21 mouse cellular contexts compared by ENCODE assay signal in the genomic region with DNA sequence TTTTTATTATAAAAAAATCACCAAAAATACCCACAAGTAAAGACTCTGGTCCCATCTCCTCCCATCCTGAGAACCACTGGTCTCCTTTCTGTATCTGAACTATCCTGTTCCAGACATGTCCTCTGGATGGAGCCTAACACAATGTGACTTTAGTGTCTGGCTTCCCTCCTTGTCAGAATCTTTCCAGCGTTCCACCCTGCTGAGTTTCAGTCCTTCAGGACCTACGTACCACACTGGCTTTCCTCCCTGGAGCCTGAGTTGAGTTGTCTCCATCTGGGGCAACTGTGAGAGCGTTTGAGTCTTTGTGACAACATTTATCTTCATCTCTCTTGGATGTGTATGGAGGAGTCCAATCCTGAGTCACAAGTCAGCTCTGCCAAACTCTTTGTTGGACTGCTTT. TPM values are rescaled to one million over a fixed set of nuclear protein-coding genes. Genes with fewer than 3 reads are reported as not detected.
DNase-seq lines count a peak whose midpoint lies in the region; ATAC-seq and TF ChIP-seq lines count a peak whose summit lies in the region.
"Had no signal": no experiment of that assay in that cellular context is flagged by ENCODE, and none has a peak within 500 bp of the region (broad histone marks: within the 10 kb centered on the region; RNA-seq: fewer than 3 reads in every experiment).

No protein-coding gene starts in this region.

- H3K4me3 ChIP-seq in kidney, adult 2 months (ENCODE audit: insufficient read depth, low read depth, low read length), result no peak overlapping the region
- H3K4me3 ChIP-seq in kidney, embryonic 14.5 days (ENCODE audit: low read length), result no peak overlapping the region
- H3K4me3 ChIP-seq in lung, embryonic 16.5 days (ENCODE audit: low read length), result no peak overlapping the region
- no peak overlapping the region for H3K4me3 ChIP-seq in lung, adult 2 months (replicated peaks; ENCODE audit: extremely low read depth, low read depth, low read length)
- H3K4me3 ChIP-seq: embryonic facial prominence, embryonic 13.5 days; forebrain, embryonic 10.5 days; limb, embryonic 10.5 days; liver, embryonic 15.5 days; midbrain, embryonic 10.5 days; neural tube, embryonic 13.5 days had no signal

- H3K27me3 ChIP-seq in kidney, adult 2 months (replicated peaks; ENCODE audit: control insufficient read depth, insufficient read depth, low read length), result no peaks in the 10 kb centered on the region
- no peaks in the 10 kb centered on the region for H3K27me3 ChIP-seq in kidney, embryonic 14.5 days (ENCODE audit: control insufficient read depth, insufficient read depth, low read length)
- no peaks in the 10 kb centered on the region for H3K27me3 ChIP-seq in lung, embryonic 16.5 days (ENCODE audit: control insufficient read depth, insufficient read depth, low read depth, low read length)
- H3K27me3 ChIP-seq: embryonic facial prominence, embryonic 13.5 days; liver, embryonic 15.5 days; neural tube, embryonic 13.5 days had no signal

- H3K4me2 ChIP-seq in kidney, embryonic 14.5 days (replicated peaks; ENCODE audit: low read depth, low read length), result no peak overlapping the region
- H3K4me2 ChIP-seq in lung, embryonic 16.5 days (ENCODE audit: low read depth, low read length), result no peak overlapping the region
- H3K4me2 ChIP-seq: embryonic facial prominence, embryonic 13.5 days; liver, embryonic 15.5 days; neural tube, embryonic 13.5 days had no signal

- H3K36me3 ChIP-seq in kidney, adult 2 months (ENCODE audit: control insufficient read depth, insufficient read depth, low read length), result no peaks in the 10 kb centered on the region
- no peaks in the 10 kb centered on the region for H3K36me3 ChIP-seq in kidney, embryonic 14.5 days (ENCODE audit: control insufficient read depth, insufficient read depth, low read length)
- H3K36me3 ChIP-seq in lung, embryonic 16.5 days (ENCODE audit: control insufficient read depth, insufficient read depth, low read length), result no peaks in the 10 kb centered on the region
- H3K36me3 ChIP-seq: embryonic facial prominence, embryonic 13.5 days; forebrain, embryonic 10.5 days; G1E; limb, embryonic 10.5 days; liver, embryonic 15.5 days; midbrain, embryonic 10.5 days; neural tube, embryonic 13.5 days had no signal

- no peak for TF ChIP-seq POLR2A in kidney, adult 2 months (IDR thresholded peaks at IDR 0.05; ENCODE audit: low read depth, low read length)
- TF ChIP-seq POLR2A in lung, adult 2 months (IDR thresholded peaks at IDR 0.05; ENCODE audit: borderline replicate concordance, extremely low read depth, low read depth, low read length), result no peak

- peak; percentile 27; the same call in 1 of the 2 replicates for TF ChIP-seq CTCF in kidney, adult 2 months (conservative IDR thresholded peaks at IDR 0.05; ENCODE audit: insufficient read depth, insufficient read length, low read depth, low read length)
- TF ChIP-seq CTCF in lung, adult 2 months (IDR thresholded peaks at IDR 0.05; ENCODE audit: insufficient read depth, low read length), result no peak

- H3K9ac ChIP-seq in kidney, embryonic 14.5 days (ENCODE audit: low read depth, low read length), result no peak overlapping the region
- H3K9ac ChIP-seq in lung, embryonic 16.5 days (ENCODE audit: low read length), result no peak overlapping the region
- H3K9ac ChIP-seq: embryonic facial prominence, embryonic 13.5 days; liver, embryonic 15.5 days; neural tube, embryonic 13.5 days had no signal

- no peak for ATAC-seq in kidney, embryonic 14.5 days (ENCODE audit: low FRiP score, low TSS enrichment)
- peak; percentile 51 for ATAC-seq in lung, embryonic 16.5 days (ENCODE audit: low read depth)
- ATAC-seq in megakaryocyte, adult 5-6 weeks (ENCODE audit: poor library complexity, severe bottlenecking), result no peak

- H3K9me3 ChIP-seq in kidney, embryonic 14.5 days (ENCODE audit: control insufficient read depth, low read length), result no peaks in the 10 kb centered on the region
- no peaks in the 10 kb centered on the region for H3K9me3 ChIP-seq in lung, embryonic 16.5 days (ENCODE audit: control insufficient read depth, low read length)
- H3K9me3 ChIP-seq: embryonic facial prominence, embryonic 13.5 days; forebrain, embryonic 10.5 days; G1E; limb, embryonic 10.5 days; liver, embryonic 15.5 days; midbrain, embryonic 10.5 days; neural tube, embryonic 13.5 days had no signal

- DNase-seq in heart, adult 18-20 months, result peak; percentile 28
- DNase-seq in heart, adult 11 months, result no peak
- DNase-seq in kidney, adult 2 months, result peak; percentile 21
- no peak for DNase-seq in lung, adult 2 months
- peak; percentile 64 for DNase-seq in brain, adult 2 months (ENCODE audit: low read depth, low spot score)
- DNase-seq: adrenal gland, postnatal 10 days; cerebellum, adult 2 months; gastrocnemius, postnatal 10 days; layer of hippocampus, postnatal 36 days; right cerebral cortex, postnatal 4 days; thymus, adult 2 months had no signal

- no peaks in the 10 kb centered on the region for H3K4me1 ChIP-seq in kidney, adult 2 months (ENCODE audit: control insufficient read depth, insufficient read depth, low read length)
- no peaks in the 10 kb centered on the region for H3K4me1 ChIP-seq in kidney, embryonic 14.5 days (ENCODE audit: control insufficient read depth, insufficient read depth, low read length)
- H3K4me1 ChIP-seq in lung, embryonic 16.5 days (replicated peaks; ENCODE audit: control insufficient read depth, insufficient read depth, low read length), result no peaks in the 10 kb centered on the region
- H3K4me1 ChIP-seq in lung, adult 2 months (ENCODE audit: control insufficient read depth, insufficient read depth, low read length), result peaks cover 3% of the 10 kb centered on the region; the same call in 1 of the 2 replicates
- H3K4me1 ChIP-seq: embryonic facial prominence, embryonic 13.5 days; forebrain, embryonic 10.5 days; limb, embryonic 10.5 days; liver, embryonic 15.5 days; midbrain, embryonic 10.5 days had no signal

- no peak overlapping the region for H3K27ac ChIP-seq in kidney, adult 2 months (ENCODE audit: insufficient read depth, low read depth, low read length)
- H3K27ac ChIP-seq in kidney, embryonic 14.5 days (ENCODE audit: low read depth, low read length), result no peak overlapping the region
- H3K27ac ChIP-seq in lung, embryonic 16.5 days (ENCODE audit: low read length), result no peak overlapping the region
- H3K27ac ChIP-seq: embryonic facial prominence, embryonic 13.5 days; forebrain, embryonic 10.5 days; limb, embryonic 10.5 days; liver, embryonic 15.5 days; midbrain, embryonic 10.5 days; neural tube, embryonic 13.5 days had no signal

- 43% methylated on average over 3 of the region's 3 CpGs for WGBS in kidney, adult 2 months
- WGBS in kidney, embryonic 14.5 days, result 69% methylated on average over 3 of the region's 3 CpGs
- WGBS in lung, embryonic 16.5 days, result 40% methylated on average over 3 of the region's 3 CpGs
- WGBS in lung, adult 2 months, result 59% methylated on average over 3 of the region's 3 CpGs

RNA-seq across cellular contexts. Expression of a gene that starts 30.9 kb away (rescaled TPM):
- total RNA-seq in heart, adult 18-20 months (2021), result 10 to 100 TPM; 28.3 to 29.5 TPM
- polyA plus RNA-seq in kidney, adult 2 months (2012; rRNA removed), result 11.6 and 15.4 TPM in 2 replicates
- 6.7 and 9.2 TPM in 2 replicates for polyA plus RNA-seq in kidney, embryonic 14.5 days (2014; fragmentation: Nextera tagmentation; extraction: Ambion mirVana)
- 16.4 and 16.7 TPM in 2 replicates for polyA plus RNA-seq in lung, embryonic 16.5 days (2015; fragmentation: Nextera tagmentation; extraction: Ambion mirVana)
- 40.9 and 41.5 TPM in 2 replicates for polyA plus RNA-seq in lung, adult 2 months (2012; rRNA removed)
- 188 and 204 TPM in 2 replicates for total RNA-seq in megakaryocyte, adult 5-6 weeks (2015)
- 121 and 157 TPM in 2 replicates for total RNA-seq in megakaryocyte, adult 5-6 weeks (2017)

Comparison
In these comparisons a context has a peak if more than half of its experiments do, and no peak if none do; other contexts are left out.
1. DNase-seq: peak in heart, adult 18-20 months (2 of 2), kidney, adult 2 months (single experiment) and brain, adult 2 months (single experiment); none in heart, adult 11 months (single experiment) and lung, adult 2 months (single experiment).